Comparison of ENCODE assay signal across 13 mouse cellular contexts in genomic region chr7:25790615-25791014, GRCm38 (mm10). TPM values are rescaled to one million over a fixed set of nuclear protein-coding genes. Genes with fewer than 3 reads are reported as not detected.
DNase-seq lines count a peak whose midpoint lies in the region; ATAC-seq and TF ChIP-seq lines count a peak whose summit lies in the region.
"Had no signal": no experiment of that assay in that cellular context is flagged by ENCODE, and none has a peak within 500 bp of the region (broad histone marks: within the 10 kb centered on the region; RNA-seq: fewer than 3 reads in every experiment).

No protein-coding gene starts in this region.

- no peaks in the 10 kb centered on the region for H3K9me3 ChIP-seq in lung, postnatal 0 days (ENCODE audit: low read length)
- H3K9me3 ChIP-seq in hindbrain, embryonic 10.5 days: no peaks in the 10 kb centered on the region
- H3K9me3 ChIP-seq in hindbrain, postnatal 0 days (ENCODE audit: low read length): no peaks in the 10 kb centered on the region
- H3K9me3 ChIP-seq: hindbrain, embryonic 15.5 days; limb, embryonic 15.5 days had no signal

- TF ChIP-seq EP300 in lung, postnatal 0 days (IDR thresholded peaks at IDR 0.05): 0 out of 2 replicates have a peak, but pooled peaks have one; percentile 18

- WGBS in lung, postnatal 0 days: 40% methylated on average over 8 of the region's 8 CpGs
- WGBS in hindbrain, embryonic 10.5 days: 79% methylated on average over 8 of the region's 8 CpGs
- 71% methylated on average over 8 of the region's 8 CpGs for WGBS in hindbrain, postnatal 0 days

- no peak overlapping the region for H3K4me2 ChIP-seq in lung, postnatal 0 days (replicated peaks; ENCODE audit: low read depth, low read length)
- H3K4me2 ChIP-seq in hindbrain, postnatal 0 days (ENCODE audit: low read depth, low read length): no peak overlapping the region
- H3K4me2 ChIP-seq: hindbrain, embryonic 15.5 days; limb, embryonic 15.5 days had no signal

- peaks cover 4% of the 10 kb centered on the region for H3K4me1 ChIP-seq in lung, postnatal 0 days (ENCODE audit: insufficient read depth, low read depth, low read length)
- peaks cover 26% of the 10 kb centered on the region for H3K4me1 ChIP-seq in hindbrain, embryonic 10.5 days (replicated peaks)
- peaks cover 3% of the 10 kb centered on the region; the same call in 1 of the 2 replicates for H3K4me1 ChIP-seq in hindbrain, postnatal 0 days (ENCODE audit: insufficient read depth, low read length)

- TF ChIP-seq CTCF in lung, postnatal 0 days (IDR thresholded peaks at IDR 0.05): no peak
- TF ChIP-seq CTCF in hindbrain, postnatal 0 days (IDR thresholded peaks at IDR 0.05; ENCODE audit: low read depth): no peak

- no peak overlapping the region for H3K27ac ChIP-seq in lung, postnatal 0 days (ENCODE audit: low read length)
- H3K27ac ChIP-seq in hindbrain, embryonic 10.5 days: no peak overlapping the region
- H3K27ac ChIP-seq in hindbrain, postnatal 0 days: no peak overlapping the region
- H3K27ac ChIP-seq: hindbrain, embryonic 15.5 days; limb, embryonic 15.5 days had no signal

- H3K27me3 ChIP-seq in lung, postnatal 0 days (replicated peaks; ENCODE audit: insufficient read depth, low read length): no peaks in the 10 kb centered on the region
- H3K27me3 ChIP-seq in hindbrain, embryonic 10.5 days (ENCODE audit: insufficient read depth, poor library complexity, severe bottlenecking): peaks cover 16% of the 10 kb centered on the region; the same call in 1 of the 2 replicates
- H3K27me3 ChIP-seq in hindbrain, postnatal 0 days (ENCODE audit: insufficient read depth, low read length): no peaks in the 10 kb centered on the region
- H3K27me3 ChIP-seq: hindbrain, embryonic 15.5 days; limb, embryonic 15.5 days had no signal

- peak; percentile 19; the same call in 1 of the 2 replicates for ATAC-seq in lung, postnatal 0 days
- no peak for ATAC-seq in hindbrain, postnatal 0 days

- DNase-seq in adrenal gland, postnatal 10 days: peak; percentile 51
- DNase-seq in adrenal gland, postnatal 4 days (ENCODE audit: low spot score in 2 of 2): no peak
- DNase-seq in urinary bladder, postnatal 14 days (ENCODE audit: low spot score): peak; percentile 53
- DNase-seq in urinary bladder, postnatal 10 days (ENCODE audit: low spot score): no peak
- DNase-seq in lung, postnatal 0 days (ENCODE audit: low spot score): peak; percentile 58
- DNase-seq in hindbrain, embryonic 10.5 days (ENCODE audit: low spot score): no peak
- no peak for DNase-seq in layer of hippocampus, adult 18-20 months (ENCODE audit: low spot score in 2 of 2)
- no peak for DNase-seq in hindbrain, postnatal 0 days (ENCODE audit: low spot score)
- DNase-seq: B cell, adult 2 months; kidney, postnatal 14 days had no signal

- no peak overlapping the region for H3K4me3 ChIP-seq in lung, postnatal 0 days (ENCODE audit: low read depth, low read length)
- H3K4me3 ChIP-seq in hindbrain, embryonic 10.5 days: no peak overlapping the region
- H3K4me3 ChIP-seq in hindbrain, postnatal 0 days (ENCODE audit: low read length): no peak overlapping the region
- H3K4me3 ChIP-seq: hindbrain, embryonic 15.5 days; limb, embryonic 15.5 days had no signal

- H3K36me3 ChIP-seq in lung, postnatal 0 days (ENCODE audit: insufficient read depth, low read length): no peaks in the 10 kb centered on the region
- no peaks in the 10 kb centered on the region for H3K36me3 ChIP-seq in hindbrain, embryonic 10.5 days
- H3K36me3 ChIP-seq in hindbrain, postnatal 0 days (ENCODE audit: insufficient read depth, low read length): no peaks in the 10 kb centered on the region
- H3K36me3 ChIP-seq: hindbrain, embryonic 15.5 days had no signal

- H3K9ac ChIP-seq in lung, postnatal 0 days (replicated peaks; ENCODE audit: low read depth): no peak overlapping the region
- no peak overlapping the region for H3K9ac ChIP-seq in hindbrain, postnatal 0 days (replicated peaks; ENCODE audit: low read length)
- H3K9ac ChIP-seq: hindbrain, embryonic 15.5 days; limb, embryonic 15.5 days had no signal

RNA-seq across cellular contexts. Expression of gene Axl, which starts 2.1 kb away (rescaled TPM):
- 10 to 100 TPM; 62.1 to 66.3 TPM for total RNA-seq in adrenal gland, postnatal 10 days (2021)
- total RNA-seq in adrenal gland, postnatal 4 days (2021): 100 to 1,000 TPM; 100 to 102 TPM
- polyA plus RNA-seq in lung, postnatal 0 days (2015; fragmentation: Nextera tagmentation; extraction: Ambion mirVana): 74.6 and 81.6 TPM in 2 replicates
- polyA plus RNA-seq in hindbrain, embryonic 10.5 days (2016; fragmentation: Nextera tagmentation; extraction: Ambion mirVana): 15.0 and 18.4 TPM in 2 replicates
- total RNA-seq in layer of hippocampus, adult 18-20 months (2021): 10 to 100 TPM; 38.2 to 45.2 TPM
- 41.7 and 44.3 TPM in 2 replicates for total RNA-seq in hindbrain, postnatal 0 days (2014; rRNA removed)
- 24.5 and 26.8 TPM in 2 replicates for polyA plus RNA-seq in hindbrain, postnatal 0 days (2015; fragmentation: Nextera tagmentation; extraction: Ambion mirVana)

RNA-seq across cellular contexts. Expression of gene Cyp2s1, which starts 26.1 kb away (rescaled TPM):
- 1 to 10 TPM; 3.2 to 3.9 TPM for total RNA-seq in adrenal gland, postnatal 10 days (2021)
- 1 to 10 TPM; 4.8 to 7.7 TPM for total RNA-seq in adrenal gland, postnatal 4 days (2021)
- 51.9 and 53.1 TPM in 2 replicates for polyA plus RNA-seq in lung, postnatal 0 days (2015; fragmentation: Nextera tagmentation; extraction: Ambion mirVana)
- 0.44 and 0.46 TPM in 2 replicates for polyA plus RNA-seq in hindbrain, embryonic 10.5 days (2016; fragmentation: Nextera tagmentation; extraction: Ambion mirVana)
- total RNA-seq in layer of hippocampus, adult 18-20 months (2021): 1 to 10 TPM; 1.6 to 1.7 TPM
- 3.8 and 4.4 TPM in 2 replicates for total RNA-seq in hindbrain, postnatal 0 days (2014; rRNA removed)
- 3.5 and 4.3 TPM in 2 replicates for polyA plus RNA-seq in hindbrain, postnatal 0 days (2015; fragmentation: Nextera tagmentation; extraction: Ambion mirVana)
- total RNA-seq: MEL had no signal

RNA-seq across cellular contexts. Expression of gene Hnrnpul1, which starts 36.1 kb away (rescaled TPM):
- 100 to 1,000 TPM; 114 to 125 TPM for total RNA-seq in adrenal gland, postnatal 10 days (2021)
- 100 to 1,000 TPM; 167 to 177 TPM for total RNA-seq in adrenal gland, postnatal 4 days (2021)
- polyA plus RNA-seq in lung, postnatal 0 days (2015; fragmentation: Nextera tagmentation; extraction: Ambion mirVana): 32.4 and 34.5 TPM in 2 replicates
- polyA plus RNA-seq in hindbrain, embryonic 10.5 days (2016; fragmentation: Nextera tagmentation; extraction: Ambion mirVana): 60.5 and 61.6 TPM in 2 replicates
- 100 to 1,000 TPM in 1 of 2 experiments, 10 to 100 TPM in 1; 99.1 to 110 TPM for total RNA-seq in layer of hippocampus, adult 18-20 months (2021)
- 116 and 128 TPM in 2 replicates for total RNA-seq in hindbrain, postnatal 0 days (2014; rRNA removed)
- 43.4 and 44.6 TPM in 2 replicates for polyA plus RNA-seq in hindbrain, postnatal 0 days (2015; fragmentation: Nextera tagmentation; extraction: Ambion mirVana)

Comparison
In these comparisons a context has a peak if more than half of its experiments do, and no peak if none do; other contexts are left out.
1. DNase-seq: peak in adrenal gland, postnatal 10 days (single experiment), urinary bladder, postnatal 14 days (single experiment) and lung, postnatal 0 days (single experiment); none in adrenal gland, postnatal 4 days (0 of 2), urinary bladder, postnatal 10 days (single experiment), hindbrain, embryonic 10.5 days (single experiment), layer of hippocampus, adult 18-20 months (0 of 2) and hindbrain, postnatal 0 days (single experiment).